Mouse (Mus musculus): ENCODE data around the gene Tldc2. TPM values are rescaled to one million over a fixed set of nuclear protein-coding genes. Genes with fewer than 3 reads are reported as not detected.

Tldc2 gene
- polyA plus RNA-seq (2014; fragmentation: Nextera tagmentation; extraction: Ambion mirVana), result not detected in 2 replicates

GRCm38 (mm10) chr2:157086796-157087195, at the start of gene Tldc2:
Tldc2 (plus strand) TSS chr2:157087055.
- no peak within 1 kb of the TSS for H3K9ac ChIP-seq (ENCODE audit: low read length)
- no peaks in the 10 kb centered on the region for H3K36me3 ChIP-seq (ENCODE audit: control insufficient read depth, insufficient read depth, low read length)
- ATAC-seq (replicated peaks; ENCODE audit: low FRiP score) (no peak), DNase-seq (ENCODE audit: low spot score) (no peak)
- no peaks in the 10 kb centered on the region for H3K9me3 ChIP-seq (ENCODE audit: control insufficient read depth, low read length)
- no peak within 1 kb of the TSS for H3K4me2 ChIP-seq (ENCODE audit: low read depth, low read length, severe bottlenecking)
- H3K27ac ChIP-seq (ENCODE audit: low read depth, low read length), result no peak within 1 kb of the TSS
- no peaks in the 10 kb centered on the region for H3K27me3 ChIP-seq (ENCODE audit: control insufficient read depth, insufficient read depth, low read length)
- H3K4me1 ChIP-seq (replicated peaks; ENCODE audit: control insufficient read depth, insufficient read depth, low read length), result no peaks in the 10 kb centered on the region; the same call in 1 of the 2 replicates
- H3K4me3 ChIP-seq (ENCODE audit: low read depth, low read length), result no peak within 1 kb of the TSS
- WGBS, result 90% methylated on average over 8 of the region's 8 CpGs

GRCm38 (mm10) chr2:157037303-157037702, 49.6 kb upstream of the Tldc2 start:
- peaks cover 13% of the 10 kb centered on the region; the same call in 1 of the 2 replicates for H3K36me3 ChIP-seq (ENCODE audit: control insufficient read depth, insufficient read depth, low read length)
- H3K27ac ChIP-seq (ENCODE audit: low read depth, low read length), result no peak overlapping the region
- ATAC-seq (replicated peaks; ENCODE audit: low FRiP score) (no peak), DNase-seq (ENCODE audit: low spot score) (no peak)
- H3K27me3 ChIP-seq (ENCODE audit: control insufficient read depth, insufficient read depth, low read length), result no peaks in the 10 kb centered on the region
- no peak overlapping the region for H3K9ac ChIP-seq (ENCODE audit: low read length)
- 0 out of 2 replicates have a peak, but pooled peaks cover 2% of the 10 kb centered on the region for H3K4me1 ChIP-seq (replicated peaks; ENCODE audit: control insufficient read depth, insufficient read depth, low read length)
- H3K4me2 ChIP-seq (ENCODE audit: low read depth, low read length, severe bottlenecking), result no peak overlapping the region
- 51% methylated on average over 9 of the region's 9 CpGs for WGBS
- no peak overlapping the region for H3K4me3 ChIP-seq (ENCODE audit: low read depth, low read length)
- no peaks in the 10 kb centered on the region for H3K9me3 ChIP-seq (ENCODE audit: control insufficient read depth, low read length)

GRCm38 (mm10) chr2:157039900-157040648, 46.8 kb upstream of the Tldc2 start:
- no peak overlapping the region for H3K27ac ChIP-seq (ENCODE audit: low read depth, low read length)

GRCm38 (mm10) chr2:157040649-157041046, 46.2 kb upstream of the Tldc2 start:
- Histone ChIP-seq H3K4me3 (ENCODE audit: low read depth, low read length) (no peak overlapping the region), H3K36me3 (ENCODE audit: control insufficient read depth, insufficient read depth, low read length) (peaks cover 15% of the 10 kb centered on the region), H3K27ac (ENCODE audit: low read depth, low read length) (no peak overlapping the region), H3K27me3 (ENCODE audit: control insufficient read depth, insufficient read depth, low read length) (no peaks in the 10 kb centered on the region), H3K4me1 (replicated peaks; ENCODE audit: control insufficient read depth, insufficient read depth, low read length) (0 out of 2 replicates have a peak, but pooled peaks cover 2% of the 10 kb centered on the region), H3K4me2 (ENCODE audit: low read depth, low read length, severe bottlenecking) (no peak overlapping the region), H3K9ac (ENCODE audit: low read length) (no peak overlapping the region), H3K9me3 (ENCODE audit: control insufficient read depth, low read length) (no peaks in the 10 kb centered on the region; the same call in 1 of the 2 replicates)
- DNase-seq (ENCODE audit: low spot score) (no peak), ATAC-seq (replicated peaks; ENCODE audit: low FRiP score) (no peak)
- WGBS, result 80% methylated on average over 17 of the region's 17 CpGs

More at GRCm38 (mm10) chr2:157039900-157040648, 46.8 kb upstream of the Tldc2 start:
- no peak for DNase-seq (ENCODE audit: low spot score)
- Histone ChIP-seq H3K9me3 (ENCODE audit: control insufficient read depth, low read length) (no peaks in the 10 kb centered on the region; the same call in 1 of the 2 replicates), H3K9ac (ENCODE audit: low read length) (no peak overlapping the region), H3K4me2 (ENCODE audit: low read depth, low read length, severe bottlenecking) (no peak overlapping the region), H3K4me1 (replicated peaks; ENCODE audit: control insufficient read depth, insufficient read depth, low read length) (0 out of 2 replicates have a peak, but pooled peaks cover 2% of the 10 kb centered on the region), H3K27me3 (ENCODE audit: control insufficient read depth, insufficient read depth, low read length) (no peaks in the 10 kb centered on the region), H3K36me3 (ENCODE audit: control insufficient read depth, insufficient read depth, low read length) (peaks cover 14% of the 10 kb centered on the region), H3K4me3 (ENCODE audit: low read depth, low read length) (no peak overlapping the region)
- ATAC-seq (replicated peaks; ENCODE audit: low FRiP score), result no peak
- 89% methylated on average over 49 of the region's 50 CpGs for WGBS

- Histone ChIP-seq H3K4me2 (ENCODE audit: low read depth, low read length, severe bottlenecking) (no peak overlapping the region), H3K4me1 (replicated peaks; ENCODE audit: control insufficient read depth, insufficient read depth, low read length) (0 out of 2 replicates have a peak, but pooled peaks cover 2% of the 10 kb centered on the region), H3K36me3 (ENCODE audit: control insufficient read depth, insufficient read depth, low read length) (peaks cover 15% of the 10 kb centered on the region), H3K9me3 (ENCODE audit: control insufficient read depth, low read length) (no peaks in the 10 kb centered on the region; the same call in 1 of the 2 replicates), H3K27ac (ENCODE audit: low read depth, low read length) (no peak overlapping the region), H3K9ac (ENCODE audit: low read length) (no peak overlapping the region), H3K27me3 (ENCODE audit: control insufficient read depth, insufficient read depth, low read length) (no peaks in the 10 kb centered on the region), H3K4me3 (ENCODE audit: low read depth, low read length) (no peak overlapping the region)
- 92% methylated on average over 7 of the region's 7 CpGs for WGBS
- ATAC-seq (replicated peaks; ENCODE audit: low FRiP score) (no peak), DNase-seq (ENCODE audit: low spot score) (no peak)
Measured at GRCm38 (mm10) chr2:157041421-157041820, 45.4 kb upstream of the Tldc2 start.

GRCm38 (mm10) chr2:157043556-157043955, 43.3 kb upstream of the Tldc2 start:
- no peak overlapping the region for H3K4me3 ChIP-seq (ENCODE audit: low read depth, low read length)
- H3K9ac ChIP-seq (ENCODE audit: low read length), result no peak overlapping the region
- 89% methylated on average over 8 of the region's 8 CpGs for WGBS
- no peak overlapping the region for H3K4me2 ChIP-seq (ENCODE audit: low read depth, low read length, severe bottlenecking)
- no peaks in the 10 kb centered on the region for H3K27me3 ChIP-seq (ENCODE audit: control insufficient read depth, insufficient read depth, low read length)
- ATAC-seq (replicated peaks; ENCODE audit: low FRiP score) (no peak), DNase-seq (ENCODE audit: low spot score) (no peak)
- H3K27ac ChIP-seq (ENCODE audit: low read depth, low read length), result no peak overlapping the region
- H3K36me3 ChIP-seq (ENCODE audit: control insufficient read depth, insufficient read depth, low read length), result peaks cover 15% of the 10 kb centered on the region
- no peaks in the 10 kb centered on the region; the same call in 1 of the 2 replicates for H3K9me3 ChIP-seq (ENCODE audit: control insufficient read depth, low read length)
- H3K4me1 ChIP-seq (replicated peaks; ENCODE audit: control insufficient read depth, insufficient read depth, low read length), result no peaks in the 10 kb centered on the region

GRCm38 (mm10) chr2:157043987-157044386, 42.9 kb upstream of the Tldc2 start:
- Histone ChIP-seq H3K9me3 (ENCODE audit: control insufficient read depth, low read length) (no peaks in the 10 kb centered on the region; the same call in 1 of the 2 replicates), H3K4me1 (replicated peaks; ENCODE audit: control insufficient read depth, insufficient read depth, low read length) (no peaks in the 10 kb centered on the region), H3K27me3 (ENCODE audit: control insufficient read depth, insufficient read depth, low read length) (no peaks in the 10 kb centered on the region), H3K9ac (ENCODE audit: low read length) (no peak overlapping the region), H3K36me3 (ENCODE audit: control insufficient read depth, insufficient read depth, low read length) (peaks cover 15% of the 10 kb centered on the region), H3K4me3 (ENCODE audit: low read depth, low read length) (no peak overlapping the region), H3K4me2 (ENCODE audit: low read depth, low read length, severe bottlenecking) (no peak overlapping the region), H3K27ac (ENCODE audit: low read depth, low read length) (no peak overlapping the region)
- ATAC-seq (replicated peaks; ENCODE audit: low FRiP score), result no peak
- DNase-seq (ENCODE audit: low spot score), result no peak

- peaks cover 7% of the 10 kb centered on the region for H3K36me3 ChIP-seq (ENCODE audit: control insufficient read depth, insufficient read depth, low read length)
- H3K27ac ChIP-seq (ENCODE audit: low read depth, low read length), result no peak overlapping the region
- no peak for DNase-seq (ENCODE audit: low spot score)
- no peak overlapping the region for H3K4me2 ChIP-seq (ENCODE audit: low read depth, low read length, severe bottlenecking)
- H3K27me3 ChIP-seq (ENCODE audit: control insufficient read depth, insufficient read depth, low read length), result no peaks in the 10 kb centered on the region
- H3K4me1 ChIP-seq (replicated peaks; ENCODE audit: control insufficient read depth, insufficient read depth, low read length), result no peaks in the 10 kb centered on the region
- no peaks in the 10 kb centered on the region; the same call in 1 of the 2 replicates for H3K9me3 ChIP-seq (ENCODE audit: control insufficient read depth, low read length)
- no peak overlapping the region for H3K9ac ChIP-seq (ENCODE audit: low read length)
- H3K4me3 ChIP-seq (ENCODE audit: low read depth, low read length), result no peak overlapping the region
- ATAC-seq (replicated peaks; ENCODE audit: low FRiP score), result no peak
- WGBS, result 85% methylated on average over 2 of the region's 2 CpGs
Measured at GRCm38 (mm10) chr2:157045932-157046331, 40.9 kb upstream of the Tldc2 start.
